Mouse (Mus musculus) colon, adult 2 months (tissue): ENCODE measurements around the gene Tceal5. TPM values are rescaled to one million over a fixed set of nuclear protein-coding genes. Genes with fewer than 3 reads are reported as not detected.

Experiments
- polyA plus RNA-seq: library from polyadenylated mRNA; depleted of rRNA; stranded (reverse); fragments of >200 nt; gene quantifications from 2 replicates; pipeline ENCODE4 v1.2.3, GENCODE M21; 2012; rRNA removed

Gene Tceal5
- 0.12 TPM in 1 of 2 replicates, not detected in the other for polyA plus RNA-seq

DNA sequence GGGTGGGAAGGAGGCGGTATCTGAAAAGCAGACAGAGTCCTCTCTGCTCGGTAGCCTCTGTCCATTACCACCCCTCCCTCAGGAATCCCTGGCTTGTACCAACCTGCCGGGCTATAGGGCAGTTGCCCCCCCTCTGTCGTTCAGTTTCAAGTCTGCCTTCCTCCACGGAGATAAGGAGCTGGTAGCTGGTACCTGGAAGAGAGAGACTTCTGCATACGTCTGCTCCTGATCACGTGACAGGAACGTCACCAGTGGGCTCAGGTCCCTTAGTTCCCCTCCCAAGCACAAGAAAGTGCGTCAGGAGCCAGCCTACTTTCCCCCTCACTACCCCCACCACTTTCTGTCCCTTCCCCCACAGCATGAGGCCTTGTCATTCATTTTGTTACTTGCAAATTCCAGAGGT, at the start of gene Tceal5:
TSS of gene Tceal5 (minus strand) at position 213 of the 403 bp plus-strand sequence.

DNA sequence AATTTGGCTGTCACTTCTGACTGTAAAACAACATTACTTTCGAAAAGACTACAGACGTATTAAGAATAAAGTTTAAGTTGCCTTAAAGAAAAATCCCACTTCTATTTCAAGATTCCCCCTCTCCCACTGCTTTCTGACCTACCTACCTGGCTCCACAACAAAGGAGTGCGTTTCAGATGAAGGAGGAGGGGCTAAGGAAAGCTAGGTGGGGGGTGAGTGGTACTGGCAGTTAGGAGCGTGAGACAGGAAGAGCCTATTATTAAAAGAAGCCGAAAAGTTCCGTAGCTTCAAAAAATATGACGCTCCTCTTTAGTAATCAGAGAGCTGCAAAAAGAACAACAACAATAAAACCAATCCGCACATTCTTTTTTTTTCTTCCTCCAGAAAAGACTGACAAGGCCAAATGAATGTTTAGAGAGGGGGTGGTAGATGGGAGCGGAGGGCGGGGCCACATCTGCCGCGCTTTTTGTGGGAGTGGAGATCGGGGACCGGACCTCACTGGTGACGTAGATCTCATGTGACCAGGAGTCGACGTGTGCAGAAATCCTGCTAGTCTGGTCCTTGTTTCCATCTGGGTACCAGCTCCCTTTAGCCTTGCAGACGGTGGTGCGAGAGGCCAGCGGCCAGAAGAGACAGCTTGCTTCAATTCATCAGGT, 41.0 kb upstream of the Tceal5 start, which contains the start of gene Tceal9:
TSS of gene Tceal9 (plus strand) at position 506 of the 656 bp plus-strand sequence.

DNA sequence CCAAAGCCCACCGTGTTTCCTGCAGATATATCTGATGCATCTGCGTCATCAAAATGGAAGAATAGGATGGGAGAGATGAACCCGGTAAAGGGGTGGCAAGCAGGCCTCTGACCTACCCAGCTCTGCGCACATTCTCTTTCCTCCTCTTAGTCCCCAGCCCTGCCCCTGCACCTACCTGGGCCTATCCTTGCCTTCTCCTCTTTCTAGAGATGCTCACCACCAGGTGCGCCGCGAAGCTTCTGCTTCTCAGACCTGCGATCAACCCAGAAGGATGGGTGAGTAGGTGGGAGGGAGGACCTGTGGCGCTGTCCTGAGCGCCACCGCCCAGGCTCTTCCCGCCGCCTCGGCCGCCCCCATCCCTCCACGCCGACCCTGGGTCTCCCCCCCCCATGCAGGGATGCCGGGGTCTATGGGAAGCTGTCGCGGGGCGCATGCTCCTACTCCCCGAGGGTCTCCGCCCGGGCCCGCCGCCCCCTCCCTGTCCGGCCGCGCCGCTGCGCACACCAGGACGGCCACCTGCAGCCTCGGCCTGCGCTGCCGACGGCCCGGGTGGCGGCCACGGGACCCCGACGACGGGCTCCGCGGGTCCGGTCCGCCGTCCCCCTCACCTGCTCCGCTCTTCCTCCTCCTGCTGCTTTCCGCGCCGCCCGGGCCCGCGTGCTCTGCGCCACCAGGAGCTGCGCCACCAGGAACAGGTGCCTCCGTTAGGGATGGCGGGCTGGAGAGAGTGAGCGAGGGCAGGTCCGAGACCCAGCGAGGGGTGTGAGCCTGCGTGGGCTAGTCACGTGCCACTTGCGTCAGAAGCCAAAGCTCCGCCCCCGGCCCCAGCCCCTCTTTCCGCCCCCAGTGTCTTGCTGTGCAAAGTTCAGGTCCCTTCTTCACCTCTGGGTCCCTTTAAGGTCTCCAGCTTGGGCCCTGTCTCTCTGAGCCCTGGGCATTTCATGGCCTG, 11.3 kb upstream of the Tceal5 start, which contains the start of the genes Tceal7 and Bex1:
TSS of gene Tceal7 (plus strand) at position 51 of the 949 bp plus-strand sequence.
TSS of gene Bex1 (minus strand) at position 785 of the 949 bp plus-strand sequence.

DNA sequence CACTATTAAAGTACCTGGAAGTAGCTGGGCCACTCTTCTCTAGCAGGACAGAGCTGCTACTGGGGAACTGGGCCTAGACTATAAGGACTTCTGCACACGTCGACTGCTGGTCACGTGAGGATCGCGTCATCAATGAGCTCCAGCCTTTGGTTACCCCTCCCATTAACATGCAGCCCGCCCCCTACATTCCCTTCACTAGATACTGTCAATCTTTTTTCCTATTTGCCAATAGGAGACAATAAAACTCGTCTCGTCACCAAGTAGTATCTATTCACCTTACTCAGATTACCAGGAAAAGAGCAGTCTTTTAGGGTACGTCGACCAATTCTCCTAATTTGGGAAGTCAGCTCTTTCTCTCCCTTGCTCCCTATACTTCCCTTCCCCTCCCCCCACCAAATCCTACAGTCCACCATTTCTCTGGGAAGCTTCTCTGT, 31.5 kb downstream of the Tceal5 start, which contains the start of gene Tceal8:
TSS of gene Tceal8 (minus strand) at position 225 of the 434 bp plus-strand sequence.

Other genes with a start within 250 kb of the Tceal5 start
- gene Arxes2, start 210.1 kb downstream of the Tceal5 start, polyA plus RNA-seq: 1.7 and 2.3 TPM in 2 replicates
- gene Arxes1, start 170.5 kb downstream of the Tceal5 start, polyA plus RNA-seq: 0.49 and 1.1 TPM in 2 replicates
- gene Bex2, start 135.6 kb downstream of the Tceal5 start, polyA plus RNA-seq: 2.3 and 3.1 TPM in 2 replicates
- gene Nxf3, start 118.6 kb downstream of the Tceal5 start, polyA plus RNA-seq: not detected in 2 replicates
- gene Bex4, start 64.9 kb downstream of the Tceal5 start, polyA plus RNA-seq: 0.48 and 1.1 TPM in 2 replicates
- 0.91 and 2.5 TPM in 2 replicates for gene Tceal8, start 31.5 kb downstream of the Tceal5 start, polyA plus RNA-seq
- gene Tceal7, start 10.9 kb upstream of the Tceal5 start, polyA plus RNA-seq: not detected in 2 replicates
- 3.5 and 3.6 TPM in 2 replicates for gene Bex1, start 11.6 kb upstream of the Tceal5 start, polyA plus RNA-seq
- 5.2 and 6.5 TPM in 2 replicates for gene Tceal9, start 41.2 kb upstream of the Tceal5 start, polyA plus RNA-seq
- 22.1 TPM in 2 replicates for gene Bex3, start 66.4 kb upstream of the Tceal5 start, polyA plus RNA-seq